Comparison of ENCODE assay signal across 24 mouse cellular contexts in the genomic region with DNA sequence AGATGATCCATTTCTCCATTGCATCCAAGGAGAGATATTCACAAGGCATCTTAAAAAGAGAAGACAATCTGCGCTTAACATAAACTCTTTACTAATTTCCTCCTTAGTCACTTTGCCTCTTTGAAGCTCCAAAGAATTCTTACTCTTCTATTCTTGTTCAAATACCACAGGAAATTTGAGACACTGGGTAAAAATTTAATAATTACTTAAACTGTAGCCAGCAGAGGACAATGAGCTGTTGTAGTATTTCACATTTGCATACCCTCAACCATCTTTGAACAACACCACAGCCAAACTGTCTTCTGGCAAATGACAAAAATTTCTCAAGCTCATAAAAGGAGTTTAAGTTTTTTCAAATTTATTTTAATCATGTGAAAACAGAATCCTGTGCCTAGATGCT.
"Had no signal": no experiment of that assay in that cellular context is flagged by ENCODE, and none has a peak within 500 bp of the region (broad histone marks: within the 10 kb centered on the region; RNA-seq: fewer than 3 reads in every experiment).

No protein-coding gene starts in this region.

- DNase-seq: left cerebral cortex, postnatal 4 days; liver; liver, embryonic 13.5 days; liver, postnatal 0 days; lung, adult 18-20 months; lung, adult 2 months; lung, embryonic 14.5 days; lung, postnatal 10 days; lung, postnatal 14 days; lung, postnatal 36 days; lung, postnatal 4 days; midbrain, embryonic 14.5 days had no signal

- ATAC-seq: liver, embryonic 12.5 days; liver, postnatal 0 days; lung, postnatal 0 days; midbrain, embryonic 13.5 days; midbrain, embryonic 15.5 days; midbrain, embryonic 16.5 days had no signal

- H3K27me3 ChIP-seq: limb, embryonic 12.5 days; limb, embryonic 13.5 days; limb, embryonic 15.5 days; liver, embryonic 12.5 days; liver, embryonic 13.5 days; liver, embryonic 15.5 days; lung, embryonic 15.5 days; megakaryocyte, embryonic 14.5 days; midbrain, embryonic 12.5 days; midbrain, embryonic 13.5 days; midbrain, embryonic 15.5 days had no signal
